Mouse (Mus musculus) lung, postnatal 0 days (tissue): ENCODE measurements around the gene Zfp575.

ENCODE experiments used
- CTCF ChIP-seq: IDR thresholded peaks from 2 replicates; pipeline ENCODE4 v1.5.1; 2016; ENCODE audit warnings: antibody characterized with exemption, mild to moderate bottlenecking
- EP300 ChIP-seq: IDR thresholded peaks from 2 replicates; pipeline ENCODE4 v1.6.1; 2016; ENCODE audit warnings: antibody characterized with exemption, mild to moderate bottlenecking, control low read depth

GRCm38 (mm10) chr7:24566206-24566605, 21.2 kb downstream of the Zfp575 start:
- TF ChIP-seq CTCF = no peak
- no peak for TF ChIP-seq EP300
